Comparison of ENCODE assay signal across 8 mouse cellular contexts in genomic region chr2:51139912-51140446, GRCm38 (mm10). TPM values are rescaled to one million over a fixed set of nuclear protein-coding genes. Genes with fewer than 3 reads are reported as not detected.
A peak's percentile ranks its signal among the peaks of the same experiment; 100 is the strongest.
DNase-seq lines count a peak whose midpoint lies in the region; ATAC-seq and TF ChIP-seq lines count a peak whose summit lies in the region.

No protein-coding gene starts in this region.

- no peak for DNase-seq in lung, postnatal 4 days
- DNase-seq in forebrain, embryonic 14.5 days (ENCODE audit: low spot score), result peak; percentile 44
- DNase-seq in cerebellum, adult 9-10 months, result no peak
- no peak for DNase-seq in right cerebral cortex, postnatal 10 days (ENCODE audit: low spot score in 2 of 2)
- no peak for DNase-seq in spleen, adult 18-20 months

- H3K27me3 ChIP-seq in lung, embryonic 15.5 days, result no peaks in the 10 kb centered on the region
- H3K27me3 ChIP-seq in forebrain, embryonic 14.5 days (replicated peaks; ENCODE audit: control insufficient read depth, insufficient read depth, low read length), result no peaks in the 10 kb centered on the region
- H3K27me3 ChIP-seq in limb, embryonic 13.5 days, result no peaks in the 10 kb centered on the region
- H3K27me3 ChIP-seq in small intestine, adult 2 months (ENCODE audit: control insufficient read depth, insufficient read depth, low read length), result no peaks in the 10 kb centered on the region

- no peaks in the 10 kb centered on the region for H3K9me3 ChIP-seq in lung, embryonic 15.5 days
- no peaks in the 10 kb centered on the region for H3K9me3 ChIP-seq in forebrain, embryonic 14.5 days (replicated peaks; ENCODE audit: control insufficient read depth, low read length)
- H3K9me3 ChIP-seq in limb, embryonic 13.5 days, result no peaks in the 10 kb centered on the region

- TF ChIP-seq CTCF in small intestine, adult 2 months (IDR thresholded peaks at IDR 0.05; ENCODE audit: extremely low read depth, insufficient read length, insufficient replicate concordance, low read depth, low read length), result no peak

- H3K4me1 ChIP-seq in lung, embryonic 15.5 days, result peaks cover 67% of the 10 kb centered on the region
- H3K4me1 ChIP-seq in forebrain, embryonic 14.5 days (ENCODE audit: control insufficient read depth, insufficient read depth, low read length), result peaks cover 59% of the 10 kb centered on the region
- peaks cover 77% of the 10 kb centered on the region for H3K4me1 ChIP-seq in limb, embryonic 13.5 days
- peaks cover 35% of the 10 kb centered on the region; the same call in 1 of the 2 replicates for H3K4me1 ChIP-seq in small intestine, adult 2 months (ENCODE audit: control insufficient read depth, insufficient read depth, insufficient read length, low read length)

- 0 out of 2 replicates have a peak overlapping the region, but pooled peaks have one; percentile 61 for H3K27ac ChIP-seq in lung, embryonic 15.5 days
- peak overlapping the region; percentile 77; the same call in 1 of the 2 replicates for H3K27ac ChIP-seq in forebrain, embryonic 14.5 days (ENCODE audit: low read depth, low read length)
- H3K27ac ChIP-seq in limb, embryonic 13.5 days, result no peak overlapping the region; the same call in 1 of the 2 replicates
- peak overlapping the region; percentile 78 for H3K27ac ChIP-seq in small intestine, adult 2 months (ENCODE audit: insufficient read depth, low read depth, low read length)

- H3K4me2 ChIP-seq in lung, embryonic 15.5 days, result peak overlapping the region; percentile 49
- H3K4me2 ChIP-seq in forebrain, embryonic 14.5 days (ENCODE audit: low read length), result peak overlapping the region; percentile 74
- H3K4me2 ChIP-seq in limb, embryonic 13.5 days (replicated peaks), result peak overlapping the region; percentile 71

- no peak for ATAC-seq in lung, embryonic 15.5 days (ENCODE audit: borderline replicate concordance, extremely low read depth, low FRiP score, low TSS enrichment)
- ATAC-seq in forebrain, embryonic 14.5 days, result peak; percentile 24
- ATAC-seq in limb, embryonic 13.5 days (ENCODE audit: low FRiP score, low read depth), result no peak

- no peak overlapping the region for H3K9ac ChIP-seq in lung, embryonic 15.5 days
- H3K9ac ChIP-seq in forebrain, embryonic 14.5 days (ENCODE audit: low read length), result peak overlapping the region; percentile 54; the same call in 1 of the 2 replicates
- no peak overlapping the region for H3K9ac ChIP-seq in limb, embryonic 13.5 days

- H3K36me3 ChIP-seq in lung, embryonic 15.5 days, result peaks cover 26% of the 10 kb centered on the region
- H3K36me3 ChIP-seq in forebrain, embryonic 14.5 days (ENCODE audit: control insufficient read depth, insufficient read depth, low read length), result peaks cover 39% of the 10 kb centered on the region
- H3K36me3 ChIP-seq in limb, embryonic 13.5 days, result peaks cover 45% of the 10 kb centered on the region
- peaks cover 11% of the 10 kb centered on the region for H3K36me3 ChIP-seq in small intestine, adult 2 months (ENCODE audit: control insufficient read depth, insufficient read depth, low read length)

- WGBS in lung, embryonic 15.5 days, result 23% methylated on average over 6 of the region's 6 CpGs
- 1% methylated on average over 6 of the region's 6 CpGs for WGBS in forebrain, embryonic 14.5 days
- WGBS in limb, embryonic 13.5 days, result 9% methylated on average over 6 of the region's 6 CpGs
- whole genome bisulfite sequencing in small intestine, adult 2 months, result 19% methylated on average over 6 of the region's 6 CpGs

- H3K4me3 ChIP-seq in lung, embryonic 15.5 days, result no peak overlapping the region
- peak overlapping the region; percentile 24; the same call in 1 of the 2 replicates for H3K4me3 ChIP-seq in forebrain, embryonic 14.5 days (ENCODE audit: low read depth, low read length)
- H3K4me3 ChIP-seq in limb, embryonic 13.5 days, result peak overlapping the region; percentile 28
- no peak overlapping the region for H3K4me3 ChIP-seq in small intestine, adult 2 months (ENCODE audit: low read depth, low read length)

- no peak for TF ChIP-seq POLR2A in small intestine, adult 2 months (IDR thresholded peaks at IDR 0.05; ENCODE audit: low read depth, low read length)

RNA-seq across cellular contexts. Expression of gene Rnd3, which starts 8.9 kb away (rescaled TPM):
- 63.7 and 64.0 TPM in 2 replicates for polyA plus RNA-seq in lung, embryonic 15.5 days (2015; fragmentation: Nextera tagmentation; extraction: Ambion mirVana)
- polyA plus RNA-seq in forebrain, embryonic 14.5 days (2014; fragmentation: Nextera tagmentation; extraction: Ambion mirVana), result 191 and 206 TPM in 2 replicates
- polyA plus RNA-seq in limb, embryonic 13.5 days (2015; fragmentation: Nextera tagmentation; extraction: Ambion mirVana), result 168 and 177 TPM in 2 replicates
- polyA plus RNA-seq in small intestine, adult 2 months (2012; rRNA removed), result 0.42 and 0.62 TPM in 2 replicates

Comparison
In these comparisons a context has a peak if more than half of its experiments do, and no peak if none do; other contexts are left out.
1. H3K4me3 ChIP-seq: peak in forebrain, embryonic 14.5 days (single experiment) and limb, embryonic 13.5 days (single experiment); none in lung, embryonic 15.5 days (single experiment) and small intestine, adult 2 months (single experiment).
2. RNA of gene Rnd3, which starts 8.9 kb away (polyA plus RNA-seq): 191 to 206 TPM in forebrain, embryonic 14.5 days, 168 to 177 TPM in limb, embryonic 13.5 days and 63.7 to 64.0 TPM in lung, embryonic 15.5 days; 0.42 to 0.62 TPM in small intestine, adult 2 months; every median in the first group is over 10 times any median in the second.
3. Peak in every context shown above with its lines, with median percentiles within 50 percentile points of each other: H3K4me2 ChIP-seq.